Mouse (Mus musculus) adipocyte (in vitro differentiated cells): ENCODE results near the gene Ppia.
"Not testable (repeated sequence)": the region's sequence is repeated elsewhere in the genome, so short reads cannot be mapped to it uniquely, and the experiment has no call there.

Experiments
- DNase-seq: peaks from one replicate; pipeline ENCODE4 v3.0.0-alpha.2; 2016; ENCODE audit warnings: low spot score

Gene Ppia

DNA sequence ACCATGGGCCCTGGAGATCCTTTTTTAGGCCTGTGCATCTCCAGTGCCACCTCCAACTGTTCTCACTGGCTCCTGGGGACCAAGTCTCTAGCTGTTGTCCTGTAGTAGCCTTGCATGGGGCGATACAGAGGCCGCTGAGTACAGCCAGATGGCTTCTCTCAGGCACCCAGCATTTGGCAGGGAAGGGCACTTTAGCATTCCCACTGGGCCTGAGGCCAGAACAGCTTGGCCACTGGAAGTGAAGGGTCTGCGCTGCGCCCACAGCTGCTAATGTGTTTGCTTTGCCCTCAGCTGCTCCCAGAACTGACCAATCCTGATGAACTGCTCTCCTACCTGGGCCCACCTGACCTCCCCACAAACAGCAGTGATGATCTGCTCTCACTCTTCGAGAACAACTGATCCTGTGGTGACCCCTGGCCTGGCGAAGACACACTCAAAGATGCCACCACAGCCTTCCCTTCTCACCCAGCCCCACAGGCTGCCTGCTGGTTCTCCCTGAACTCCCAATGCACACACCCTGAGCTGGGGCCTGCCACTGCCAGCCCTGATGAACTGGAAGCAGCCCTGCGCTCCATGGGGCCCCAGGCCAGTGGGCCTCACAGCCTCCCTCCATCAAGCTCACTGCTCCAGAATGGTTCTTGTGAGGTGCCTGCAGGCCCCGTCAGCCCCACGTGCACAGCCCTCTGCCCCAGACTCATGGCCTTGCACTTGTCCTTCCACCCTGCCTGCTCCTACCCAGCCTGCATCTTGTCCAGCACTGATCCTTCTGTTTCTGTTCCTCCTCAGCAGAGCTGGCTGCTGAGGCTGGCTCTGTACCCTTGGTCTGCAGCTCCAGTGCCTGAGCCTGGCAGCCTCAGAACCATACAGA lies 10.3 kb upstream of the Ppia start:
- DNase-seq, result peak; percentile 44

- DNase-seq, result no peak
Measured at GRCm38 (mm10) chr11:6405591-6406081, 9.6 kb upstream of the Ppia start.

DNA sequence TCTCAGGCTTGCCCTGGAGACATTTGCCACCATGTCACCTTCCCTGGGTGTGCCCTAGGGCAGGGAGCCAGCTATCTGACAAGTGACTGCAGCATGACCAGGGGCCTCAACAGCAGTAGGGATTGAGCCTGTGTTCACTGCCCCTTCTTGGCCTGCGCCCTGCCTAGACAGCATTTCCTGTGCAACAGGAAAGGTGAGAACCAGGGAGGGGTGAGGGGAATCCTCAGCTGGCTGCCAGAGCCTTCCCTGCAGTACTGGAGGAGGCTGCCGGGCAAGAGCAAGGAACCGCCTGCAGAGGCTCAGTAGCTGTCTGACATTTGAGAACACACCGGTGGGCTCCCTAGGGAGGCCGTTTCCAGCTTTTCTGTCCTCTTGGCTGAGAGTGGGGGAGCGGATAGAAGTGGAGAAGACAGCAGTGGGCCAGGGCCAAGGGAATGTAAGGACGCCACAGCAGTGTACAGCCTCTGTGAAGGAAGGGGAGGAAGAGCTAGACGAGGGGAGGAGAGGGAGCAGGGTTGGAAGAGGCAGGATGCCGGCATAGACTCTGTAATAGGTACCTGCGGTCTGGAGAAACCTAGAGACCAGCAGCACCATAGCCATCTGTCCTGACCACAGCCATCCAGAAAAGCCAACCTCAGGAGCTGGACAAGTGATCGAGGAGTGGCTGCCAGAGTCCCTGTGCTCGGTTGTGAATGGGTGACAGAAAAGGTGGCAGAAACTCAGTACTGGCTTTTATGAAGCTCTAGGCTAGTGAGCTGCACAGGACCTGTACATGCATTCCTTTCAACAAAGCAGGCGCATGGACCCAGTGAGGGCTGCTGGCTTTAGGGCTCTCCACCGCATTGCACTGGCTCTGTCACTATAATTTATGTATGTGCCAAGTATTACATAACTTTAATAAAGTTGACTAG lies 8.7 kb upstream of the Ppia start:
- peak; percentile 37 for DNase-seq

GRCm38 (mm10) chr11:6407162-6407621 lies 8.1 kb upstream of the Ppia start:
- DNase-seq, result no peak

- DNase-seq, result no peak
Measured at GRCm38 (mm10) chr11:6410050-6410602, 5.1 kb upstream of the Ppia start.

GRCm38 (mm10) chr11:6410755-6411154 lies 4.5 kb upstream of the Ppia start:
- not testable (repeated sequence) for DNase-seq

DNA sequence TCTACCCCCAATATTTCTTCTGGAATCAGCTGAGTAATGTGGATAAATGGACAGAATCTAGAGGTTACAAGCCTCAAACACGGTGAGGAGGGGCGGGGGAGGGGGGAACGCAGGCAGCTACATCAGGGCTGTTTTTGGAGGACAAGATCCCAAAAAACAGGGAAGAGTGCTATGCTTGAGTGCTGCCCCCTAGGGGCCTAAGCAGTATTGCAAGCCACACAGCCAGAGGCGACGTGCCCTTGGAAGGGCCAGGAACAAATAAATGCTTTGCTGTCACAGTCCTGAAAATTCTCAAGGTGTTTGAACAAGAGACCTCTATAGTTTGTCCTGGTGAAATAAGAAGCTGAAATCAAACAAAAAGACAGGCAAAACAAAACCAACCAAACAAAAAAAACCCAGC lies 3.6 kb upstream of the Ppia start:
- DNase-seq, result peak; percentile 83

DNA sequence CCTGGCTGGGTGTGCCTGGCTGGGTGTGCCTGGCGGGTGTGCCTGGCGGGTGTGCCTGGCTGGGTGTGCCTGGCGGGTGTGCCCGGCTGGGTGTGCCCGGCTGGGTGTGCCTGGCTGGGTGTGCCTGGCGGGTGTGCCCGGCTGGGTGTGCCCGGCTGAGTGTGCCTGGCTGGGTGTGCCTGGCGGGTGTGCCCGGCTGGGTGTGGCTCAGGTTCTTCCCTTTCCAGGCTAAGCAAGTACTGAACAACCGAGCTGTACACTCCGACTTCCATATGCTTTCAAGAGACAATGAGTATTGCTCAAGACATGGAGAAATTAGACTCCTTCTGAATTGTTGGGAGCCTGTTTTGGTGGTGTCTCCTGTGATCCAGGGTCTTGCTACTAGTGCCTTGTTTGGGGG lies 2.0 kb upstream of the Ppia start:
- no peak for DNase-seq

DNA sequence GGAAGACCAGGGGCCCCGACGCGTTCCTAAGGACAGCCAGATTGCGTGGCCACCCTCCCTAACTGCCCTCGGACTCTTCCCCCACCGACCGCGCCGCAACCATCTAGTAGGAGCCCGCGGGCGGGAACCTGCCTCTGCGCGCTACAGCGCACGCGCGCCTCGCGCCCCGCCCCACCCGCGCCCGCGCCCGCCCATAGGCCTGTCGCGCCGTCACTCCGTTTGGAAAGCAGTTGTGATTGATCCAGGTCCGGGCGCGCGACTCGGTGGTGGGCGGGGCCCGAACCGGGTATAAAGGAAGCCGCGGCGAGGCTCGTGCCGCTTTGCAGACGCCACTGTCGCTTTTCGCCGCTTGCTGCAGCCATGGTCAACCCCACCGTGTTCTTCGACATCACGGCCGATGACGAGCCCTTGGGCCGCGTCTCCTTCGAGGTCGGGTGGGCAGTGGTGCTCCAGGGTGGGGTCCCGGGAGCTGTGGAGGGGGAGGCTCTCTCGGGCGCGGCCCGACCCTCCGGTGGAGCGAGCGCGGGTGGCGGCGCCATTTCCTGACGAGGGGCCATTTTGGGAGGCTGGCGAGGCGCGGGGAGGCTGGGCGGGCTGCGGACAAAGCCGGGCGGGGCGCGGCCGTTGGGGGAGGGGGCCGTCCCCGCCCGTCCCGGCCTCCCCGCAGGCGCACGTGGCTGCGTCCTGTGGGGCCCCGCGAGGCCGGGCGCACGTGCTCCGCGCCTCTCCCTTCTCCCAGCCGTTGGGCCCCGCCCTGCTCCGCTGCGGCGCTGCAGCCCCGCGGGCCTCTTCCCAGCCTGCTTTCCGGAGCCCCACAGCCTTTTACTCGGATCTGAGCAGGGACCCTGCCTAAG lies 535 bp downstream of the Ppia start:
- DNase-seq, result peak; percentile 94

GRCm38 (mm10) chr11:6416405-6417034 lies 1.3 kb downstream of the Ppia start:
- peak; percentile 76 for DNase-seq

DNA sequence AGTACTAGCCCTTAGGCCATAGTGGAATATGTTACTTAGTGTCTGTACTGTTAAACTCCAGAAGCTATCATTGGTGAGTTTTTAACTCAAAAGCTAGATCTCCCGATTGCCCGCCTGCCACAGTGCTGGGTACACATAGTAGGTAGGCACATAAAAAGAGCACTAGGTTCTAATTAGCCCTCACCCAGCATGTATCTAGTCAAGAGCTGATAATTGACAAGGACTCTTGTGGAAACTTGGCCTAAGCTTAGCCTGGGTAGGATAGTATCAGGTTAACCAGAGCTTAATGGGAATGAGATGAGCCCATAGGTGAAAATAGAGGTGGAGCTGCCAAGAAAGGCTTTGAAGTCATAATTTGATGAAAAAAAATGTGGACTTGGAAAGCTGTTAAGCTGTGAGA lies 1.8 kb downstream of the Ppia start:
- no peak for DNase-seq

DNA sequence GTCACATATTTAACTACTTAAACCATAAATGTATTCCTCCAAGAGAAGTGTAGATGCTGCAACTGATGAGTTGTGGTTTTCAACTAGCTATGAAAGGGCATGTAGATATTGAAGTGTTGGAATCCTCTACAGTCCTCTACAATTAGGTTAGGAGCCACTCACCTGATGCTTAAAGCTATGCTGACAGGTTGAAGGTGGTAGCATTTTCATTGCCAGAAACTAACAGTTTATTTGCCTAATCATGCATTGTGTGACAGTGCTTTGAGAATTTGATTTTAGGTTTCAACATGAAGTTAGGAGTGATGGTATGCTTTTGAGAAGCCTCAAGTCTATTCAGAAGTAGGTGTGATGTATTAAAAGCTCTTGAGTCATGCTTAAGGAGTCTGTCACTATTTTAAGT lies 2.2 kb downstream of the Ppia start:
- DNase-seq, result no peak

DNA sequence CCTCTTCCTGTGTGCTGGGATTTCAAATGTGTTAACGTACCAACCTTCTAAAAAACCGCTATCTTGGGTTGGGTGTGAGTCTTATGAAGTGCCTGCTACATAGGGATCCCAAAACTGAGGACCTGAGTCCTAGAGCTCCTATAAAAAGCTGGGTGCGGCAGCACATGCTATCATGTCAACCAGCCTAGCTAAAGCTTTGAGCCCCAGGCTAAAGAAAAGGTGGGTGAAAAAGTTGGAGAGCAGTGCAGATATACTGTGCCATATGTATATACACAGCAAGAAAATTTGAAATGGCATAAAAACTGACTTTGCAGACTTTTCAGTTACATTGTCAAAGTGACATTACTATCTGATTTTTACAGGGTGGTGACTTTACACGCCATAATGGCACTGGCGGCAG lies 3.5 kb downstream of the Ppia start:
- no peak for DNase-seq

- DNase-seq, result not testable (repeated sequence)
Measured at GRCm38 (mm10) chr11:6419156-6419555, 3.9 kb downstream of the Ppia start.

- no peak for DNase-seq
Measured at GRCm38 (mm10) chr11:6420283-6420703, 5.0 kb downstream of the Ppia start.

GRCm38 (mm10) chr11:6420722-6421350 lies 5.6 kb downstream of the Ppia start:
- DNase-seq, result no peak

GRCm38 (mm10) chr11:6430186-6430585 lies 14.9 kb downstream of the Ppia start:
- no peak for DNase-seq

- peak; percentile 35 for DNase-seq
Measured at GRCm38 (mm10) chr11:6436442-6436841, 21.2 kb downstream of the Ppia start.

DNA sequence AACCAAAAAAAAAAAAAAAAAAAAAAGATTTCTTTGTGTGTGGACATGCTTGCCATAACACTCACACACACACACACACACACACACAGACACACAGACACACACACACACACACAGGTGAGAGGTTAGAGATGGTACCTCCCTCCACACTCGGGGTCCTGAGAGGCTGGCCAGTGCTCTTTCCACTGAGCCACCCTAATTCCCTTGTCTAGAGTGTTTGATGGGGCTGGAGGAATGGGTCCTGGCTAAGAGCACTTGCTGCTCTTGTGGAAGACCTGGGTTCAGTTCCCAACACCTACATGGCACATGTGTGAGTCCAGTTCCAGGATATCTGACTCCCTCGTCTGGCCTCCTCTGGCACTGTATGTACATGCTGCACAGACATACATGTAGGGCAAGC lies 22.4 kb downstream of the Ppia start:
- DNase-seq, result no peak

DNA sequence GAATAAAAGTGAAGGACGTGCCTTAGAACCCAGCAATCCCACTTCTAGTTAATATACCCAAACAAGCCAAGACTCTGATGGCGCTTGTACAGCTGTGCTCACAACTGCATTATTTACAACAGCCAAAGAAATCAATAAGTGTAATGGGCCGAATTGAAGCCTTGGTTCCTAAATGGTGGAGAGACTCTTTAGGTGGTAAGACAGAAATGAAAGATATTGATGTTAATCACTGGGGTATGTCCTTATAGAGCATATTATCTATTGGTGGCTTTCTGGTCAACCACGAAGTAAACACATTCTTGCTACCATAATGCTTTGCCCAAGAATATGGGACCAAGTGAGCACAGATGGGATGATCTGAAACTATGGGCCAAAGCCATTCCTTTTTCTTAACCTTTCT lies 24.9 kb downstream of the Ppia start:
- no peak for DNase-seq
